Comparison of ENCODE assay signal across 8 mouse cellular contexts in the genomic region with DNA sequence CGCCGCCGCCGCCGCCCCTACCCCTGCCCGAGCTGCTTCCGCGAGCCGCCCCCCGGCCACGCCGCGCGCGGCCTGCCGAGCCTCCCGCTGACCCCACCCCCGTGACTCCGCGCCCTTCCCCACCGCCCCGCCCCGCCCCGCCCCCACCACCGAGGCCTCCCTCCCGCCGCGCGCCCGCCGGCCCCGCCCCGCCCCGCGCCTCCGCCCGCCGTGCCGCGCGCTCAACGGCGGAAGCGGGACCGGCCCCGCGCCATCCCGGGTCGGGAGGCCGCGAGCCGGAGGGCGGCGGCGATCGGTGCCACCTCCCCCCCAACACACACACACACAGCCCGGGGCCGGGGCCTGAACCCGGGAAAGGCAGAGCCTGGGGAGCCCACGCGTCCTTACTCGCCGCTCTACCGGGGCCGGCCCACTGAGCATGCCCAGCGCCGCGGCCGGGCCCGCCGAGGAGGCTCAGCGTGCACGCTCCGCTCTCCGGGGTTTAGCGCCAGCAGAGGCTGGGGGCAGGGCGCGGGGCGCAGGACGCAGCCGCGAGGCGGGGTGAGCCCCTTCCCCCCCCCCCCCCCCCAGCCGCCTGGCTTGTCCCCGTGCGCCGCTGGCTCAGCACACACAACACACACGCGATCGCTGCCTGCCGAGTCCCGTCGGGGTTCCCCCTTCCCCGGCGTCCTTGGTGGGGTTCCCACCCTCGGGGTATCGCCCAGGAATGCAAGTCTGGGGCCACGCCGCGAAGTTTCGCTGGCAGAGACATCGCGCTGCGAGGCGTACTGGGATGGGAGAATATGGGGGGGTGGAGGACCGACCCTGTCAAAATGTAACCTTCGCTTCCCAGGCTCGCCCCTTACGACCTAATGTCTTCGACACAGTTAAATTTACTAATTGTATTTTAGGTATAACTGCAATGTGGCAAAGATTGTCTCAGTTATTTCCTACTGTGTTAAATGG. TPM values are rescaled to one million over a fixed set of nuclear protein-coding genes. Genes with fewer than 3 reads are reported as not detected.
DNase-seq lines count a peak whose midpoint lies in the region; ATAC-seq and TF ChIP-seq lines count a peak whose summit lies in the region.

Gene Memo1, minus strand, starts transcription at position 496 of the 945 bp plus-strand sequence.

- peak within 1 kb of the TSS; percentile 92 for H3K4me3 ChIP-seq in E14TG2a.4 (replicated peaks; ENCODE audit: low read length)
- peak within 1 kb of the TSS; percentile 91 for H3K4me3 ChIP-seq in lung, embryonic 16.5 days (ENCODE audit: low read length)

- H3K4me2 ChIP-seq in lung, embryonic 16.5 days (ENCODE audit: low read depth, low read length): peak within 1 kb of the TSS; percentile 81

- TF ChIP-seq CTCF in E14TG2a.4 (conservative IDR thresholded peaks at IDR 0.05; ENCODE audit: low read length): no peak

- WGBS in lung, embryonic 16.5 days: under 1% methylated on average over 44 of the region's 110 CpGs

- peak; percentile 68 to 80 for DNase-seq in cerebellum, adult 18-20 months
- DNase-seq in forelimb bud, embryonic 11.5 days (ENCODE audit: low read depth, low spot score): peak; percentile 77
- peak; percentile 89 for DNase-seq in heart, postnatal 4 days
- DNase-seq in layer of hippocampus, adult 9-11 months: peak; percentile 85
- peak; percentile 63 for DNase-seq in ovary, postnatal 10 days (ENCODE audit: low spot score)
- DNase-seq in thymus, postnatal 0 days (ENCODE audit: low spot score): peak; percentile 89

- peaks cover 69% of the 10 kb centered on the region for H3K4me1 ChIP-seq in E14TG2a.4 (replicated peaks; ENCODE audit: low read depth, low read length)
- peaks cover 11% of the 10 kb centered on the region for H3K4me1 ChIP-seq in lung, embryonic 16.5 days (replicated peaks; ENCODE audit: control insufficient read depth, insufficient read depth, low read length)

- no peaks in the 10 kb centered on the region for H3K27me3 ChIP-seq in E14TG2a.4 (ENCODE audit: insufficient read depth, low read length)
- H3K27me3 ChIP-seq in lung, embryonic 16.5 days (ENCODE audit: control insufficient read depth, insufficient read depth, low read depth, low read length): no peaks in the 10 kb centered on the region

- H3K36me3 ChIP-seq in E14TG2a.4 (ENCODE audit: insufficient read depth, low read length): peaks cover 17% of the 10 kb centered on the region
- H3K36me3 ChIP-seq in lung, embryonic 16.5 days (ENCODE audit: control insufficient read depth, insufficient read depth, low read length): peaks cover 12% of the 10 kb centered on the region

- ATAC-seq in lung, embryonic 16.5 days (ENCODE audit: low read depth): peak; percentile 91

- peak within 1 kb of the TSS; percentile 99 for H3K27ac ChIP-seq in lung, embryonic 16.5 days (ENCODE audit: low read length)

- H3K9me3 ChIP-seq in E14TG2a.4 (ENCODE audit: low read length): no peaks in the 10 kb centered on the region
- H3K9me3 ChIP-seq in lung, embryonic 16.5 days (ENCODE audit: control insufficient read depth, low read length): no peaks in the 10 kb centered on the region

- peak within 1 kb of the TSS; percentile 95 for H3K9ac ChIP-seq in lung, embryonic 16.5 days (ENCODE audit: low read length)

RNA-seq across cellular contexts. Expression of gene Memo1, which starts in this region (rescaled TPM):
- total RNA-seq in heart, postnatal 4 days (2021): 10 to 100 TPM; 74.4 to 78.4 TPM
- 80.9 and 85.1 TPM in 2 replicates for polyA plus RNA-seq in lung, embryonic 16.5 days (2015; fragmentation: Nextera tagmentation; extraction: Ambion mirVana)
- 95.1 and 98.0 TPM in 2 replicates for polyA plus RNA-seq in thymus, postnatal 0 days (2015; fragmentation: Nextera tagmentation; extraction: Ambion mirVana)

Comparison
In these comparisons a context has a peak if more than half of its experiments do, and no peak if none do; other contexts are left out.
1. Peak in every context shown above with its lines: DNase-seq, ATAC-seq, H3K4me3 ChIP-seq and H3K27ac ChIP-seq.